Mouse (Mus musculus): ENCODE measurements at regions not wholly inside any gene's neighbourhood (a gene's known extent, or its start where the extent isn't known, plus 50 kb on each side); places are given as distances from the start of the nearest gene placed in this dataset.

GRCm38 (mm10) chr12:35746691-35747299, 178.6 kb upstream of the Agr3 start:
- no peak for TF ChIP-seq CTCF (IDR thresholded peaks at IDR 0.05; ENCODE audit: borderline replicate concordance, insufficient read depth, low read length)
- no peak for TF ChIP-seq POLR2A (IDR thresholded peaks at IDR 0.05; ENCODE audit: low read depth, low read length)

All from embryonic fibroblast, embryonic 13.5 days (primary cell).